In genomic region chr9:121059286-121059685, GRCm38 (mm10) we compare ENCODE assay signal across 11 mouse cellular contexts.
DNase-seq lines count a peak whose midpoint lies in the region; ATAC-seq lines count a peak whose summit lies in the region.
"Had no signal": no experiment of that assay in that cellular context is flagged by ENCODE, and none has a peak within 500 bp of the region (broad histone marks: within the 10 kb centered on the region; RNA-seq: fewer than 3 reads in every experiment).

No protein-coding gene starts in this region.

- ATAC-seq in embryonic facial prominence, embryonic 11.5 days (replicated peaks; ENCODE audit: insufficient number of reproducible peaks, low FRiP score, low TSS enrichment, low read depth) = peak; percentile 44; the same call in 1 of the 2 replicates
- ATAC-seq in midbrain, embryonic 11.5 days (ENCODE audit: low FRiP score) = no peak
- no peak for ATAC-seq in midbrain, embryonic 16.5 days
- no peak for ATAC-seq in erythroblast, adult 5-6 weeks (replicated peaks; ENCODE audit: low FRiP score, poor library complexity, severe bottlenecking)
- ATAC-seq: forebrain, embryonic 14.5 days had no signal

- peak; percentile 46 for DNase-seq in embryonic facial prominence, embryonic 11.5 days (ENCODE audit: low spot score)
- no peak for DNase-seq in embryonic facial prominence, embryonic 10.5 days (ENCODE audit: low spot score)
- peak; percentile 68 for DNase-seq in midbrain, embryonic 11.5 days (ENCODE audit: low spot score, missing footprints)
- DNase-seq in induced T-regulatory cell, adult 2 months (ENCODE audit: low read depth) = peak; percentile 15
- DNase-seq in thymus, postnatal 25 days = peak; percentile 30
- no peak for DNase-seq in gastrocnemius, adult 18-20 months (ENCODE audit: low spot score)
- DNase-seq: liver, embryonic 13.5 days; right cerebral cortex, adult 18-20 months had no signal

- H3K4me2 ChIP-seq in embryonic facial prominence, embryonic 11.5 days (ENCODE audit: low read depth, low read length) = no peak overlapping the region
- H3K4me2 ChIP-seq in midbrain, embryonic 11.5 days = no peak overlapping the region
- no peak overlapping the region for H3K4me2 ChIP-seq in midbrain, embryonic 16.5 days (ENCODE audit: low read length)
- H3K4me2 ChIP-seq: liver, embryonic 13.5 days had no signal

- no peaks in the 10 kb centered on the region for H3K9me3 ChIP-seq in embryonic facial prominence, embryonic 11.5 days (replicated peaks; ENCODE audit: control insufficient read depth, low read length)
- H3K9me3 ChIP-seq in embryonic facial prominence, embryonic 10.5 days = no peaks in the 10 kb centered on the region
- no peaks in the 10 kb centered on the region for H3K9me3 ChIP-seq in midbrain, embryonic 11.5 days (ENCODE audit: control insufficient read depth, low read length)
- H3K9me3 ChIP-seq in midbrain, embryonic 16.5 days (replicated peaks; ENCODE audit: control insufficient read depth, low read length, poor library complexity, severe bottlenecking) = no peaks in the 10 kb centered on the region
- H3K9me3 ChIP-seq: liver, embryonic 13.5 days had no signal

- no peaks in the 10 kb centered on the region for H3K27me3 ChIP-seq in embryonic facial prominence, embryonic 11.5 days (ENCODE audit: control insufficient read depth, insufficient read depth, low read length)
- H3K27me3 ChIP-seq in embryonic facial prominence, embryonic 10.5 days (replicated peaks; ENCODE audit: low read depth, poor library complexity, severe bottlenecking) = no peaks in the 10 kb centered on the region
- no peaks in the 10 kb centered on the region for H3K27me3 ChIP-seq in midbrain, embryonic 11.5 days (ENCODE audit: control insufficient read depth, insufficient read depth, low read length)
- no peaks in the 10 kb centered on the region for H3K27me3 ChIP-seq in midbrain, embryonic 16.5 days (ENCODE audit: control insufficient read depth, insufficient read depth, low read depth, low read length)
- H3K27me3 ChIP-seq: liver, embryonic 13.5 days had no signal

- H3K27ac ChIP-seq in embryonic facial prominence, embryonic 11.5 days (replicated peaks; ENCODE audit: low read depth, low read length) = no peak overlapping the region
- H3K27ac ChIP-seq in embryonic facial prominence, embryonic 10.5 days (replicated peaks) = no peak overlapping the region
- no peak overlapping the region for H3K27ac ChIP-seq in midbrain, embryonic 11.5 days (ENCODE audit: low read depth, low read length)
- no peak overlapping the region for H3K27ac ChIP-seq in midbrain, embryonic 16.5 days (ENCODE audit: low read length)
- H3K27ac ChIP-seq: liver, embryonic 13.5 days had no signal

- no peak overlapping the region for H3K9ac ChIP-seq in embryonic facial prominence, embryonic 11.5 days (replicated peaks; ENCODE audit: low read length)
- H3K9ac ChIP-seq in midbrain, embryonic 11.5 days (ENCODE audit: low read length) = no peak overlapping the region
- no peak overlapping the region for H3K9ac ChIP-seq in midbrain, embryonic 16.5 days (ENCODE audit: low read depth, low read length)
- H3K9ac ChIP-seq: liver, embryonic 13.5 days had no signal

- H3K4me3 ChIP-seq in embryonic facial prominence, embryonic 11.5 days (ENCODE audit: low read depth, low read length) = no peak overlapping the region
- no peak overlapping the region for H3K4me3 ChIP-seq in embryonic facial prominence, embryonic 10.5 days
- H3K4me3 ChIP-seq in midbrain, embryonic 11.5 days (ENCODE audit: low read depth, low read length) = no peak overlapping the region
- H3K4me3 ChIP-seq in midbrain, embryonic 16.5 days (ENCODE audit: low read depth, low read length) = no peak overlapping the region
- H3K4me3 ChIP-seq: liver, embryonic 13.5 days had no signal

- H3K36me3 ChIP-seq in embryonic facial prominence, embryonic 11.5 days (replicated peaks; ENCODE audit: control insufficient read depth, insufficient read depth, low read depth, low read length) = no peaks in the 10 kb centered on the region
- no peaks in the 10 kb centered on the region for H3K36me3 ChIP-seq in embryonic facial prominence, embryonic 10.5 days (replicated peaks)
- no peaks in the 10 kb centered on the region for H3K36me3 ChIP-seq in midbrain, embryonic 11.5 days (ENCODE audit: control insufficient read depth, insufficient read depth, low read length)
- H3K36me3 ChIP-seq in midbrain, embryonic 16.5 days (ENCODE audit: control insufficient read depth, insufficient read depth, low read length) = no peaks in the 10 kb centered on the region
- H3K36me3 ChIP-seq: liver, embryonic 13.5 days had no signal

- 95% methylated on average over 3 of the region's 3 CpGs for WGBS in embryonic facial prominence, embryonic 11.5 days
- WGBS in embryonic facial prominence, embryonic 10.5 days = 95% methylated on average over 3 of the region's 3 CpGs
- WGBS in midbrain, embryonic 11.5 days = 90% methylated on average over 3 of the region's 3 CpGs
- 89% methylated on average over 3 of the region's 3 CpGs for WGBS in midbrain, embryonic 16.5 days

- no peaks in the 10 kb centered on the region for H3K4me1 ChIP-seq in embryonic facial prominence, embryonic 11.5 days (ENCODE audit: control insufficient read depth, insufficient read depth, low read length)
- H3K4me1 ChIP-seq in embryonic facial prominence, embryonic 10.5 days = peaks cover 35% of the 10 kb centered on the region
- H3K4me1 ChIP-seq in midbrain, embryonic 11.5 days (ENCODE audit: control insufficient read depth, insufficient read depth, low read length) = peaks cover 16% of the 10 kb centered on the region
- H3K4me1 ChIP-seq in midbrain, embryonic 16.5 days (ENCODE audit: control insufficient read depth, insufficient read depth, low read length) = peaks cover 12% of the 10 kb centered on the region; the same call in 1 of the 2 replicates
- H3K4me1 ChIP-seq: liver, embryonic 13.5 days had no signal

Comparison
In these comparisons a context has a peak if more than half of its experiments do, and no peak if none do; other contexts are left out.
1. DNase-seq: peak in embryonic facial prominence, embryonic 11.5 days (single experiment), midbrain, embryonic 11.5 days (single experiment), induced T-regulatory cell, adult 2 months (single experiment) and thymus, postnatal 25 days (single experiment); none in embryonic facial prominence, embryonic 10.5 days (single experiment) and gastrocnemius, adult 18-20 months (single experiment).